Mouse (Mus musculus): ENCODE measurements around the gene Mtfr1l.

Mtfr1l gene

GRCm38 (mm10) chr4:134534932-134535786 lies at the start of gene Mtfr1l:
TSS of gene Mtfr1l (minus strand) at chr4:134535387.
- DNase-seq (ENCODE audit: extremely low spot score): peak; percentile 98

GRCm38 (mm10) chr4:134583513-134583912 lies 48.3 kb upstream of the Mtfr1l start:
- no peak for DNase-seq (ENCODE audit: extremely low spot score)

- DNase-seq (ENCODE audit: extremely low spot score): no peak
Observed at GRCm38 (mm10) chr4:134581365-134581764, 46.2 kb upstream of the Mtfr1l start.

GRCm38 (mm10) chr4:134580351-134581148 lies 45.4 kb upstream of the Mtfr1l start:
- no peak for DNase-seq (ENCODE audit: extremely low spot score)

- DNase-seq (ENCODE audit: extremely low spot score): no peak
Observed at GRCm38 (mm10) chr4:134579620-134580019, 44.4 kb upstream of the Mtfr1l start.

- DNase-seq (ENCODE audit: extremely low spot score): no peak
Observed at GRCm38 (mm10) chr4:134579212-134579611, 44.0 kb upstream of the Mtfr1l start.

- no peak for DNase-seq (ENCODE audit: extremely low spot score)
Observed at GRCm38 (mm10) chr4:134578407-134578806, 43.2 kb upstream of the Mtfr1l start.

- DNase-seq (ENCODE audit: extremely low spot score): no peak
Observed at GRCm38 (mm10) chr4:134577281-134577680, 42.1 kb upstream of the Mtfr1l start.

- DNase-seq (ENCODE audit: extremely low spot score): no peak
Observed at GRCm38 (mm10) chr4:134575486-134575885, 40.3 kb upstream of the Mtfr1l start.

GRCm38 (mm10) chr4:134572449-134573300 lies 37.5 kb upstream of the Mtfr1l start:
- DNase-seq (ENCODE audit: extremely low spot score): no peak

- DNase-seq (ENCODE audit: extremely low spot score): no peak
Observed at GRCm38 (mm10) chr4:134570704-134571451, 35.7 kb upstream of the Mtfr1l start.

GRCm38 (mm10) chr4:134569831-134570230 lies 34.6 kb upstream of the Mtfr1l start:
- DNase-seq (ENCODE audit: extremely low spot score): no peak

GRCm38 (mm10) chr4:134569205-134569604 lies 34.0 kb upstream of the Mtfr1l start:
- no peak for DNase-seq (ENCODE audit: extremely low spot score)

GRCm38 (mm10) chr4:134567377-134568226 lies 32.4 kb upstream of the Mtfr1l start:
- no peak for DNase-seq (ENCODE audit: extremely low spot score)

GRCm38 (mm10) chr4:134564093-134564492 lies 28.9 kb upstream of the Mtfr1l start:
- DNase-seq (ENCODE audit: extremely low spot score): no peak

- no peak for DNase-seq (ENCODE audit: extremely low spot score)
Observed at GRCm38 (mm10) chr4:134563624-134564023, 28.4 kb upstream of the Mtfr1l start.

- no peak for DNase-seq (ENCODE audit: extremely low spot score)
Observed at GRCm38 (mm10) chr4:134562014-134562413, 26.8 kb upstream of the Mtfr1l start.

GRCm38 (mm10) chr4:134560699-134561098 lies 25.5 kb upstream of the Mtfr1l start:
- no peak for DNase-seq (ENCODE audit: extremely low spot score)

GRCm38 (mm10) chr4:134559154-134559553 lies 24.0 kb upstream of the Mtfr1l start:
- DNase-seq (ENCODE audit: extremely low spot score): no peak

- DNase-seq (ENCODE audit: extremely low spot score): no peak
Observed at GRCm38 (mm10) chr4:134558570-134559113, 23.5 kb upstream of the Mtfr1l start.
